Mouse (Mus musculus): Measurements from ENCODE around the gene Tm6sf1. TPM values are rescaled to one million over a fixed set of nuclear protein-coding genes. Genes with fewer than 3 reads are reported as not detected.

The Tm6sf1 gene
- total and polyA plus RNA-seq, 3 experiments: 0.28 to 0.93 (median 0.57) TPM

- no peaks in the 10 kb centered on the region for H3K79me2 ChIP-seq (replicated peaks; ENCODE audit: control insufficient read depth, extremely low read depth, insufficient read depth, poor library complexity, severe bottlenecking)
- no peaks in the 10 kb centered on the region for H3K9me3 ChIP-seq (replicated peaks; ENCODE audit: low read length)
- H3K27ac ChIP-seq (ENCODE audit: insufficient read depth, low read depth): no peak overlapping the region
- no peak overlapping the region for H3K9ac ChIP-seq (ENCODE audit: insufficient read depth, low read depth)
- TF ChIP-seq CTCF (conservative IDR thresholded peaks at IDR 0.05 in 1 of 2, IDR thresholded peaks at IDR 0.05 in 1 of 2; ENCODE audit: low read depth in 2 of 2, low read length in 2 of 2) (no peak), ETS1 (conservative IDR thresholded peaks at IDR 0.05; ENCODE audit: low read depth, low read length) (no peak), TBP (conservative IDR thresholded peaks at IDR 0.05; ENCODE audit: low read depth, low read length) (no peak), JUN (IDR thresholded peaks at IDR 0.05; ENCODE audit: insufficient read depth, low read depth, low read length) (no peak), MAX (IDR thresholded peaks at IDR 0.05; ENCODE audit: low read length) (no peak), MXI1 (IDR thresholded peaks at IDR 0.05; ENCODE audit: low read depth, low read length) (no peak), SMC3 (IDR thresholded peaks at IDR 0.05; ENCODE audit: low read depth, low read length) (no peak), SIN3A (IDR thresholded peaks at IDR 0.05; ENCODE audit: low read length) (no peak), CHD1 (IDR thresholded peaks at IDR 0.05; ENCODE audit: low read depth, low read length) (no peak), GABPA (IDR thresholded peaks at IDR 0.05; ENCODE audit: insufficient replicate concordance, low read depth, low read length) (no peak), POLR2A (IDR thresholded peaks at IDR 0.05; ENCODE audit: low read depth, low read length) (no peak), NELFE (IDR thresholded peaks at IDR 0.05; ENCODE audit: low read depth, low read length) (no peak), IRF4 (IDR thresholded peaks at IDR 0.05; ENCODE audit: low read depth, low read length) (no peak)
- in situ Hi-C loops (cut with MboI; ENCODE audit: low pct_ligation_motif_present, low pct_unique_long_range_greater_than_20kb, low sequenced_read_pairs) (no loop called here), dilution Hi-C loops (cut with MboI; ENCODE audit: extremely low pct_ligation_motif_present, extremely low pct_unique_long_range_greater_than_20kb, low sequenced_read_pairs) (no loop called here)
- DNase-seq (ENCODE audit: extremely low read depth): no peak
- H3K4me2 ChIP-seq (ENCODE audit: insufficient read depth, low read depth, poor library complexity, severe bottlenecking): no peak overlapping the region
- no peaks in the 10 kb centered on the region for H3K27me3 ChIP-seq (replicated peaks)
- H3K4me3 ChIP-seq (replicated peaks in 1 of 3; ENCODE audit: low read depth in 2 of 3, low read length in 2 of 3, poor library complexity in 1 of 3): no peak overlapping the region
- H3K36me3 ChIP-seq (replicated peaks in 1 of 2; ENCODE audit: control insufficient read depth in 1 of 2, insufficient read depth in 1 of 2, low read length in 1 of 2): no peaks in the 10 kb centered on the region
- peaks cover 10 to 33% of the 10 kb centered on the region in 2 experiments for H3K4me1 ChIP-seq (ENCODE audit: control insufficient read depth in 1 of 2, insufficient read depth in 2 of 2)
Measured at GRCm38 (mm10) chr7:81851706-81852105, 7.1 kb upstream of the Tm6sf1 start.

DNA sequence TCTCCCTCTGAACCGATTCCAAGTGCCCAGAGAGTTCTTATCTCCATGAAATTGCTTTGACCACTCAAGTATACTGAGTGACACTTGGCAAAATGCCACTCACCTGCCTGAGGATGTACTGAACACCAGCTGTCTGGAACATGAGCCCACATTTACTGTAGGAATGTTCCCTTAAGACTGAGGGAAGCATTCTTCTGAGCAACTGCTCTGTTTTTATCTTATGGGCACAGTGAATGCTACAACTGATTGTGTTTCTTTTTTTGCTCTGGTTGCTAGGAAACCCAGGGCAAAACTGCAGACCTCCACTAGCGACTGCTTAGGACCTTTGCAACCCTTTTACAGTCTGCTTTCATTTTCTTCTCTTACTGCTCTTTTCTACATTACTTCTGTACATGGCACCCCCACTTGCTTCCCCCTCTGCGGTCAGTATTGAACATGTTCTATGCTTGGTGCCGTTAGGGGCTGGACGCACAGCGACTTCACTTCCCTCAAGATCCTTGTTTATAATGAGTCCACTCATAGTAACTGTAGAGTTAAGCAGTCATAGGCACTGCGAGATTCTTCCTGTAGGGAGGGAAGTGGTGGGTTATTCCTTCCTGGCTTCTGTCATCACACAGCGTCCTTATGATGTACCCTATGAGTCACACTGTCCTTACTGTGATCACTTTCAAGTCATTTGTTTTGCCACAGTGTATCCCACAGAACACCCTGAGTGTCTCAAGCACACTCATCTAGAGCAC, 4.1 kb upstream of the Tm6sf1 start:
- Histone ChIP-seq H3K79me2 (replicated peaks; ENCODE audit: control insufficient read depth, extremely low read depth, insufficient read depth, poor library complexity, severe bottlenecking) (no peaks in the 10 kb centered on the region), H3K27ac (ENCODE audit: insufficient read depth, low read depth) (no peak overlapping the region), H3K9me3 (replicated peaks; ENCODE audit: low read length) (no peaks in the 10 kb centered on the region), H3K36me3 (replicated peaks in 1 of 2; ENCODE audit: control insufficient read depth in 1 of 2, insufficient read depth in 1 of 2, low read length in 1 of 2) (no peaks in the 10 kb centered on the region), H3K9ac (ENCODE audit: insufficient read depth, low read depth) (no peak overlapping the region), H3K27me3 (replicated peaks) (peaks cover 14% of the 10 kb centered on the region), H3K4me1 (ENCODE audit: control insufficient read depth in 1 of 2, insufficient read depth in 2 of 2) (peaks cover 6 to 19% of the 10 kb centered on the region in 2 experiments; a peak in 3 of 4 replicates), H3K4me3 (replicated peaks in 1 of 3; ENCODE audit: low read depth in 2 of 3, low read length in 2 of 3, poor library complexity in 1 of 3) (no peak overlapping the region), H3K4me2 (ENCODE audit: insufficient read depth, low read depth, poor library complexity, severe bottlenecking) (no peak overlapping the region)
- DNase-seq (ENCODE audit: extremely low read depth): no peak
- no peak for TF ChIP-seq USF1 (IDR thresholded peaks at IDR 0.05; ENCODE audit: low read depth, low read length)
- no peak for TF ChIP-seq NRF1 (IDR thresholded peaks at IDR 0.05; ENCODE audit: low read depth, low read length)
- no peak for TF ChIP-seq MEF2A (IDR thresholded peaks at IDR 0.05; ENCODE audit: borderline replicate concordance, low read depth, low read length)
- in situ Hi-C loops (cut with MboI; ENCODE audit: low pct_ligation_motif_present, low pct_unique_long_range_greater_than_20kb, low sequenced_read_pairs) (no loop called here), dilution Hi-C loops (cut with MboI; ENCODE audit: extremely low pct_ligation_motif_present, extremely low pct_unique_long_range_greater_than_20kb, low sequenced_read_pairs) (no loop called here)

All from CH12.LX (cell line).